Mouse (Mus musculus) neutrophil, adult 65 days (primary cell): ENCODE measurements around the gene Ptgdr2. TPM values are rescaled to one million over a fixed set of nuclear protein-coding genes. Genes with fewer than 3 reads are reported as not detected.

Source experiments
- total RNA-seq: library from RNA; stranded (reverse); gene quantifications from 2 replicates; pipeline ENCODE4 v1.2.4, GENCODE M21; 2023

Ptgdr2 gene
- total RNA-seq: not detected in 2 replicates

DNA sequence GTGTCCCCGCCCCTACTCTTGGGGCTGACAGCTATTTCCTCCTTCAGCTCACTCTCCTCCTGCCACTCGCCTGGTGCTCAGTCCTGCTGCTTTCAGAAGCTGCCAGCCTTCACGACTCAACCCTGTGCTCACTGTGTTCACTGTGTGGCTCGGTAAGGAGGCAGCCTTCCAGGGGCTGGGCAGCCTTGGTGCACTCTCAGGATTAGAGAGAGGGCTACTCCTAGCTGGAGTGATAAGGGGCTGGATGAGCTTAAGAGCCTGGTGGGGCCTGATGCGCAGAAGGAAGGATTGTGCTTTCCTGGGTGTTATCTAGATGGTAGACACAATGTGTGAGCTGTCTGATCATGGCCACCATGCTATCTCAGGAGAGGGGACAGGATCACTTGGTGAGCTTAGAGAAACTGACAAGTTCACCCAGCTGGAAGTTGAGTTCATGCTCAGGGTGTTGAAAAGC, at the start of gene Ptgdr2:
Ptgdr2 (plus strand) TSS at position 51 of the 454 bp plus-strand sequence.

DNA sequence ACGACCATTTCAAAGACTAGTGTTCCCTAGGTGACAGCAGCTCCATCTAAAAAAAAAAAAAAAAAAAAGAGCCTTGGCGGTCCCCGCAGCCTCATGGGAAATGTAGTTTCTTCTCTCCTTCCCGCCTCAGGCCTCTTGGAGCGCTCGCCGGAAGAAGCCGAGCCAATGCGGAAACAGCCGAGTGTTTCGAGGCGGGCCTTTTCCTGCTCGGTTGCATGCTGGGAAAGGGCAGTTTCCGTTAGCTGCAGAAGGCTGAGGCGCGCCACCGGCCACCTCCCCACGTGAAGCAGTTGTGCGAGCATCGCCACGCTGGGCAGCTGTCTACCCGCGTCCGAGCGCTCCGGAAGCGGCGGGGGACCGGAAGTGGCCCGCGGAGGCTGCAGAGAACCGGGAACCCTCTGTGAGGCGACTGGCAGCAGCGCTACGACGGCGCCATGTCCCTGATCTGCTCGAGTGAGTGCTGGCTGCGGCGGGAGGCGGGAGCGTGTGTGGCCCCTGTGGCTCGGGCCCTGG, 41.9 kb upstream of the Ptgdr2 start, which contains the start of gene Prpf19:
Prpf19 (plus strand) TSS at position 216 of the 513 bp plus-strand sequence.

DNA sequence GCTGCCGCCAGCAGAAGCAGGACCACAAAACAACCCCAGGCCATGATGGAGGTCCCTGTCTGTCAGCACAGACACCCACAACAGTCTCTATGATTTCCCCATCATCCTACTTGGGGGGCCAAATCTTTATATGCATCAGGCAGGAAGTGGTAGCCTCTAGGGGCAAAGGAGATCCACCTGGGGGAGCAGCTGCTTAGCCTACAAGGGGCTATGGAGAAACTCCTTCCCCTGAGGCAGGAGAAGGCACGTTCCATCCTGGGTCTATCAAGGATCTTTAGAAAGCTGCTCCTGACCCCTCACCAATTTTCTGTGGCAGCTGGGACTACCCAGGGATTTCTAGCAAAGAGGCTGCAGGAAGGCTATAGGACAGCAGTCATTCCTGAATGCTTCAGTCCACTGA, 16.4 kb upstream of the Ptgdr2 start, which contains the start of gene Zp1:
Zp1 (minus strand) TSS at position 101 of the 400 bp plus-strand sequence.

DNA sequence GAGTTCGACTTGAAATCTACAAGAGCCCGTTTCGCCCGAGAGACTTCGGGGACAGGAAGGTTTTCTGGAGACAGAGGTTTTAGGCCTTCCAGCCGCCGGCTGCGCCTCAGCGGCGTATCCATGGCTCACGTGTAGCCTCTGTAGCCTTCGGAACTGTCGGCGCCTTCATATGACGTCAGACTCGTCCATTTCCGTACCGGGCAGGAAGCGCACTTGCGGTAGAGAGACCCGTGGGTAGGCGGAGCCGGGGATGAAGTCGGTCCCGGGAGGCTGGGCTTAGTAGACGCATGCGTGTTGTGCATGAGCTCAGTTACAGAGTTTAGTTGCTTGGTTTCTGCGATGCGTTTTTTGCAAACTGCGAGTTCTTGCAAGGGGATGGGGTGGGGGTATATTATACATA, 12.2 kb downstream of the Ptgdr2 start, which contains the start of gene Ccdc86:
Ccdc86 (minus strand) TSS at position 155 of the 400 bp plus-strand sequence.

DNA sequence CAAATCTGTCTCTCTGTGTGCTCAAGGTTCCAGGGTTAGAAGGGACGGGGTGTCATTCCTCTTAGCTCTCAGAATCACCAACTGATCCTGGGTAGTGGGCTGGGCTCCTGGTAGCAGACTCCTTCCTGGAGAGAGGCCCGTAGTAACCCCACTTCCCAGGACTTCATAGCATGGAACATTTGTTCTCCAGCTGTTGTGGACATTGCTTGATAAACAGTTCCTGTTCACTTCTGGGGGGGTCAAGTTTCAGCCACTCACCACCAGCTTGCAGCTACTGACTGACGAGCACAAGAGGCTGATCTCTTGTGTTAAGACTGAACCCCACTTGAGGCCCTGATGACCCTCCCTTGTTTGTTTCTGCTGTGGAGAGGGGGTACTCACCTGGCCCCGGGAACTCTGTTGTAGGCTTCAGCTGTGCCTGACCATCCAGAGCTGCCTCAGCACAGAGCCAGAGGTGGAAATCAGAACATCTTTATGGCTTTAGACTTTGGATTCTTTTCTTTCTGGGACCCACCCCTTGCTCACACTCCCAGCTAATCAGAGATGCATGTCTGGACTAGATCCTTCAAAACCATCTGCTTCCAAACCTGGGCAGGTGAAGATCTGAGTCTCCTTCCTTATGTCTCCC, 37.4 kb downstream of the Ptgdr2 start, which contains the start of gene Ms4a10:
Ms4a10 (minus strand) TSS at position 433 of the 628 bp plus-strand sequence.

Other genes with a start within 250 kb of the Ptgdr2 start
- 52.3 and 63.6 TPM in 2 replicates for gene Vps37c, start 248.4 kb upstream of the Ptgdr2 start, total RNA-seq
- gene Cd5, start 198.2 kb upstream of the Ptgdr2 start, total RNA-seq: 0.84 and 1.2 TPM in 2 replicates
- 1.7 and 2.6 TPM in 2 replicates for gene Cd6, start 107.1 kb upstream of the Ptgdr2 start, total RNA-seq
- gene Slc15a3, start 97.4 kb upstream of the Ptgdr2 start, total RNA-seq: 218 and 238 TPM in 2 replicates
- gene Tmem132a, start 67.2 kb upstream of the Ptgdr2 start, total RNA-seq: 0.29 and 0.54 TPM in 2 replicates
- gene Tmem109, start 55.2 kb upstream of the Ptgdr2 start, total RNA-seq: 19.3 and 21.2 TPM in 2 replicates
- 51.2 and 52.9 TPM in 2 replicates for gene Prpf19, start 41.9 kb upstream of the Ptgdr2 start, total RNA-seq
- not detected in 2 replicates for gene Zp1, start 16.5 kb upstream of the Ptgdr2 start, total RNA-seq
- 14.6 and 18.1 TPM in 2 replicates for gene Ccdc86, start 12.1 kb downstream of the Ptgdr2 start, total RNA-seq
- not detected in 2 replicates for gene Ms4a10, start 37.5 kb downstream of the Ptgdr2 start, total RNA-seq
- not detected in 2 replicates for gene Ms4a15, start 56.1 kb downstream of the Ptgdr2 start, total RNA-seq
- gene Ms4a18, start 80.9 kb downstream of the Ptgdr2 start, total RNA-seq: not detected in 2 replicates
- 20.2 and 28.3 TPM in 2 replicates for gene Ms4a8a, start 143.9 kb downstream of the Ptgdr2 start, total RNA-seq
- gene 1700017D01Rik, start 193.7 kb downstream of the Ptgdr2 start, total RNA-seq: not detected in 2 replicates
- not detected in 2 replicates for gene 1700025F22Rik, start 228.2 kb downstream of the Ptgdr2 start, total RNA-seq